Mouse (Mus musculus): ENCODE data around the gene 2610528J11Rik. TPM values are rescaled to one million over a fixed set of nuclear protein-coding genes. Genes with fewer than 3 reads are reported as not detected.
"Not testable (repeated sequence)": the region's sequence is repeated elsewhere in the genome, so short reads cannot be mapped to it uniquely, and the experiment has no call there.

Gene 2610528J11Rik
- polyA plus RNA-seq (2012; rRNA removed), result 17.0 and 17.7 TPM in 2 replicates

GRCm38 (mm10) chr4:118526408-118527334, at the start of gene 2610528J11Rik:
TSS of gene 2610528J11Rik (plus strand) at chr4:118526999.
- H3K4me1 ChIP-seq (ENCODE audit: control insufficient read depth, insufficient read depth, low read length), result no peaks in the 10 kb centered on the region
- 41% methylated on average over 17 of the region's 17 CpGs for WGBS
- peak within 1 kb of the TSS; percentile 68 for H3K4me3 ChIP-seq (replicated peaks; ENCODE audit: extremely low read depth, low read depth, low read length)
- peak; percentile 75 for DNase-seq
- TF ChIP-seq POLR2A (IDR thresholded peaks at IDR 0.05; ENCODE audit: borderline replicate concordance, extremely low read depth, low read depth, low read length) (no peak), CTCF (IDR thresholded peaks at IDR 0.05; ENCODE audit: insufficient read depth, low read length) (no peak)

- WGBS, result 44% methylated on average over 8 of the region's 8 CpGs
- peaks cover 5% of the 10 kb centered on the region; the same call in 1 of the 2 replicates for H3K4me1 ChIP-seq (ENCODE audit: control insufficient read depth, insufficient read depth, low read length)
- no peak for TF ChIP-seq CTCF (IDR thresholded peaks at IDR 0.05; ENCODE audit: insufficient read depth, low read length)
- peak; percentile 92 for TF ChIP-seq POLR2A (IDR thresholded peaks at IDR 0.05; ENCODE audit: borderline replicate concordance, extremely low read depth, low read depth, low read length)
- peak; percentile 61 for DNase-seq
- H3K4me3 ChIP-seq (replicated peaks; ENCODE audit: extremely low read depth, low read depth, low read length), result peak within 1 kb of the TSS; percentile 49
Observed at GRCm38 (mm10) chr4:118489717-118490132, 37.1 kb upstream of the 2610528J11Rik start, which contains the start of gene Tie1. TSS of gene Tie1 (minus strand) at chr4:118490061.

- H3K4me3 ChIP-seq (replicated peaks; ENCODE audit: extremely low read depth, low read depth, low read length), result no peak overlapping the region
- 53% methylated on average over 10 of the region's 10 CpGs for WGBS
- TF ChIP-seq CTCF (IDR thresholded peaks at IDR 0.05; ENCODE audit: insufficient read depth, low read length), result no peak
- no peak for TF ChIP-seq POLR2A (IDR thresholded peaks at IDR 0.05; ENCODE audit: borderline replicate concordance, extremely low read depth, low read depth, low read length)
Observed at GRCm38 (mm10) chr4:118490461-118490860, 36.3 kb upstream of the 2610528J11Rik start.

DNA sequence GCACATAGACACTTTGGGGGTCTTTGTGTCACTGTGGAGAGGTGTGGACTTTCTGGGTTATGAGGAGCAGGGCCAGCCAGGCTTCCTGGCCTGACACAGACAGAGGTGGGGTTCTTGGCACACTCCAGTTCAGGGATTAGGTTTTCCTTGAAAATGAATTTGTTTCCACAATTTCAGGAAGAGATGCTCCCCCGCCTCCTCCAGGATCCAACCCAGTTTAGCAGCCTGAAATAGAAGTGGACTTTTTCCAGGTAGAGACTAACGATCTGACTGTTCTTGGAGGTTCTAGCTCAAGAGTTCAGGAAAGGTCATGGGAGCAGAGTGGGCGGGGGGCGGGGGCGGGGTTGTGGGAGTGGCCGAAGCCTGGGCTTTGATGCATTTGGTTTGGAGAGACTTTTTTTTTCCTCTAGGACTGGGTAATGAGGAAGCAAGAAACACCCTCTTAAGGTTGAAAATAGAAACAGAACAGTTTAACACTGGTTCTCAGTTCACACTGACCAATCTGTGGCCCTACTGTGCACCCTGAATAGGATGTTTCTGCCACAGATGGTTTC, 26.6 kb upstream of the 2610528J11Rik start:
- no peak for TF ChIP-seq CTCF (IDR thresholded peaks at IDR 0.05; ENCODE audit: insufficient read depth, low read length)
- no peak for TF ChIP-seq POLR2A (IDR thresholded peaks at IDR 0.05; ENCODE audit: borderline replicate concordance, extremely low read depth, low read depth, low read length)
- H3K4me1 ChIP-seq (ENCODE audit: control insufficient read depth, insufficient read depth, low read length), result peaks cover 4% of the 10 kb centered on the region; the same call in 1 of the 2 replicates
- DNase-seq, result no peak
- WGBS, result 41% methylated on average over 6 of the region's 6 CpGs
- no peak overlapping the region for H3K4me3 ChIP-seq (replicated peaks; ENCODE audit: extremely low read depth, low read depth, low read length)

More at GRCm38 (mm10) chr4:118490461-118490860, 36.3 kb upstream of the 2610528J11Rik start:
- no peak for DNase-seq
- H3K4me1 ChIP-seq (ENCODE audit: control insufficient read depth, insufficient read depth, low read length), result peaks cover 5% of the 10 kb centered on the region; the same call in 1 of the 2 replicates

- DNase-seq, result no peak
- TF ChIP-seq POLR2A (IDR thresholded peaks at IDR 0.05; ENCODE audit: borderline replicate concordance, extremely low read depth, low read depth, low read length), result no peak
- no peak for TF ChIP-seq CTCF (IDR thresholded peaks at IDR 0.05; ENCODE audit: insufficient read depth, low read length)
- Histone ChIP-seq H3K4me3 (replicated peaks; ENCODE audit: extremely low read depth, low read depth, low read length) (no peak overlapping the region), H3K4me1 (ENCODE audit: control insufficient read depth, insufficient read depth, low read length) (peaks cover 6% of the 10 kb centered on the region)
- 55% methylated on average over 9 of the region's 9 CpGs for WGBS
Observed at GRCm38 (mm10) chr4:118500792-118501191, 26.0 kb upstream of the 2610528J11Rik start.

DNA sequence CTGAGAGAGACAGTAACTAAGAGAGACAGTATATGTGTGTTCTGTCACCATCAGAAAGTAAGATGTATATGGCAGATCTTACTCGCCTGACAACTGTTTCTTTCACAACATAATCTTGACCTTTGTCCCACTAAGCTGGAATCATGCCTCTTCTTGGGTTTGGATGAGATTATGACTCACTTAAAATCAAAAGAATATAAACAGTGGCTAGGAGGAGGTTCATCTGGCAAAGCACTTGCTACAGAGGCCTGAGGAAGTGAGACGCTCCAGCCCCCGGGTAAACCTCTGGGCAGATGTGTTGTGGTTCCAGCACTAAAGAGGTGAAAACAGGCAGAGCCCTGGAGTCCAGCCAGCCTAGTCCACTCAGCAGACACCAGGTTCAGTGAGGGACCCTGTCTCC, 21.2 kb upstream of the 2610528J11Rik start:
- WGBS, result 18% methylated on average over 3 of the region's 3 CpGs
- no peak for DNase-seq
- TF ChIP-seq CTCF (IDR thresholded peaks at IDR 0.05; ENCODE audit: insufficient read depth, low read length) (no peak), POLR2A (IDR thresholded peaks at IDR 0.05; ENCODE audit: borderline replicate concordance, extremely low read depth, low read depth, low read length) (no peak)
- Histone ChIP-seq H3K4me1 (ENCODE audit: control insufficient read depth, insufficient read depth, low read length) (peaks cover 14% of the 10 kb centered on the region), H3K4me3 (replicated peaks; ENCODE audit: extremely low read depth, low read depth, low read length) (no peak overlapping the region)

DNA sequence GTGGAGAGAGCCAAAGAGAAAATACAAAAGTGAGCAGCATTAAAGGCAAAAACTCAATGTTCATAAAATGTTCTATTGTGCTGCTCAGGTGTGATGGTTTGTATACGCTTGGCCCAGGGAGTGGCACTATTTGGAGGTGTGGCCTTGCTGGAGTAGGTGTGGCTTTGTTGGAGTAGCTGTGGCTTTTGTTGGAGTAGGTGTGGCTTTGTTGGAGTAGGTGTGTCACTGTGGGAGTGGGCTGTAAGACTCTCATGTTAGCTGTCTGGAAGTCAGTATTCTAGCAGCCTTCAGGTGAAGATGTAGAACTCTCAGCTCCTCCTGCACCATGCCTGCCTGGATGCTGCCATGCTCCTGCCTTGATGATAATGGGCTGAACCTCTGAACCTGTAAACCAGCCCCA, 19.6 kb upstream of the 2610528J11Rik start:
- not testable (repeated sequence) for DNase-seq; H3K4me3 ChIP-seq (replicated peaks; ENCODE audit: extremely low read depth, low read depth, low read length)
- WGBS, result 73% methylated on average over 1 of the region's 1 CpGs
- peaks cover 13% of the 10 kb centered on the region for H3K4me1 ChIP-seq (ENCODE audit: control insufficient read depth, insufficient read depth, low read length)

DNA sequence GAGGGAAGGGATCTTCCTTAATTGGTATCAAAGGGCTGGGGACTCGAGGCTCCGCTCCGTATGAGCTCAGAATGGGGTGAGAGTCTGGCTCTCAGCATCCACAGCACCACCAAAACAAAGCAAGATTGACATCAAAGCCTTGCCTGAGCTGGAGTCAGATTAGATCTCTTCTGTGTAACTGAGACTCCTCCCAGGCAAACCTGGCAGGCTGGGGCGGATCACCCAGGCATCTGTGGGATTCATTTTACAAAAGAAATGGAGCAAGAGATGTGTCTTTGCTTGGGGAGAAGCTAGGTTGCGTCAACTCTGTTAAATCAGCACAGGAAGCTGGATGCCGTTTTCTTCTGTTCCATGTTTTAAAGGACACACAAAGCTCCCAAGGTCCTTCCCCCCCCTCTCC, 17.7 kb upstream of the 2610528J11Rik start:
- TF ChIP-seq POLR2A (IDR thresholded peaks at IDR 0.05; ENCODE audit: borderline replicate concordance, extremely low read depth, low read depth, low read length) (no peak), CTCF (IDR thresholded peaks at IDR 0.05; ENCODE audit: insufficient read depth, low read length) (no peak)
- WGBS, result 21% methylated on average over 6 of the region's 6 CpGs
- Histone ChIP-seq H3K4me3 (replicated peaks; ENCODE audit: extremely low read depth, low read depth, low read length) (no peak overlapping the region), H3K4me1 (ENCODE audit: control insufficient read depth, insufficient read depth, low read length) (peaks cover 13% of the 10 kb centered on the region)
- DNase-seq, result no peak

DNA sequence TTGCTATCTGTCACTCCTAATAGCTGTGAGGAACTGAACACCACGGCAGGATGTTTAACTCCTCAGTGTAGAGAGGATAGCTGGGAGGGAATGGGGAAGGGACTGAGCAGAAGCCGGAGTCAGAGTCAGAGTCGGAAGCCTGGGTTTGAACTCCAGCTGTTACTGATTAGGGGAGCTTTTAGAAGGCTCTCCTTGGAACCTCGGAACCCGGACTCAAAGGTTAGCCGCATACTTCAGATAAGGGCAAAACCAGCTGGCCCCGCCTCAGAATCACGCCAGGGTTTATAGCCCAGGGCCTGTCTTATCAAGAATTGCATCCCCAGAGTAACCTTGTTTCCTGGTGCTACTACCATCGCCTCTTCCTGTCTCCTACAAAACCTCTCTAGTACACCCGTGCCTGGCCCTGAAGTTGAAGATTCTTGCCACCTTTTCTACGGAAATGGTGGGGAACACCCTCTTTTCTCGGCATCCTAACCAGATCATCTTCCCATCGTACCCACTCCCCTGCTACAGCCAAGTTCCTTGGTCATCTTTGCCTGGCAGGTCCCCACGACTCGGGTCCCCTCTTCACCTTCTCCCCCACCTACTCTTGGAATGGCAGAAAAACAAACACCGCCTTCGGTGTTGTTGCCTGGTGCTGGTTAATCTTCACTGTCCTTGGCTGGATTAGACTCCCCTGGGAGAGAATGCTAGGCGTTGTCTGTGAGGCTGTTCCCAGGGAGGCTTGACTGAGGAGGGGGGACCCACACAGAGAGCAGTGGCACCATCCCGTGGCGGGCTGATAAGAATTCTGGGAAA, 9.9 kb upstream of the 2610528J11Rik start:
- DNase-seq, result peak; percentile 43
- no peak overlapping the region for H3K4me3 ChIP-seq (replicated peaks; ENCODE audit: extremely low read depth, low read depth, low read length)
- no peak for TF ChIP-seq POLR2A (IDR thresholded peaks at IDR 0.05; ENCODE audit: borderline replicate concordance, extremely low read depth, low read depth, low read length)
- peak; percentile 27; the same call in 1 of the 2 replicates for TF ChIP-seq CTCF (IDR thresholded peaks at IDR 0.05; ENCODE audit: insufficient read depth, low read length)

More for the DNA sequence above, 9.9 kb upstream of the 2610528J11Rik start:
- WGBS, result 21% methylated on average over 20 of the region's 20 CpGs
- H3K4me1 ChIP-seq (ENCODE audit: control insufficient read depth, insufficient read depth, low read length), result peaks cover 4% of the 10 kb centered on the region

All from lung, adult 2 months (tissue).